Mouse (Mus musculus) testis, adult 2 months (tissue): Measurements from ENCODE around the gene Mdga1.

ENCODE experiments used
- CTCF ChIP-seq: fragments of 200-500 bp; IDR thresholded peaks from 2 replicates; pipeline ENCODE4 v1.5.1; 2012; ENCODE audit warnings: low read depth, mild to moderate bottlenecking, inconsistent platforms, low read length, moderate library complexity; ENCODE audit not compliant: control insufficient read depth, insufficient read depth, insufficient replicate concordance
- POLR2A ChIP-seq: fragments of 200-500 bp; IDR thresholded peaks from 2 replicates; pipeline ENCODE4 v1.6.1; 2012; ENCODE audit warnings: low read depth, mild to moderate bottlenecking, inconsistent platforms, low read length, moderate library complexity; ENCODE audit not compliant: control insufficient read depth

DNA sequence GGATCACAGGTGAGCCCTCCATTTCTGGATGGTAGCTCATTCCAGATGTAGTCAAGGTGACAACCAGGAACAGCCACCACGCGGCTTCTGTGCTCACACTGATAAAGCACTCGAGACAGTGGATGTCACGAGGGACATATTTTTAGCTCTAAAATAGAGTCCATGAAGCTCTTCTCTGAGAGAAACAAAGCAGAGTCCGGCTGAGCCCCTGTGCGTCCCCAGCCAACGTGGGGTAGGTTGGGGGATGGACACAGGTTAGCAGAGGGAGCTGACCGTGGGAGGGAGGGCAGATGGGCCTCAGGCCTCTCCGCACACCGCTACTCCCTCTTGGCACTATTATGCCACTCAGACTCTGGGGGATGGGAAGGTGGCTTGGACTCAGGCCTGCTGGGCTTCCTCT lies 181.3 kb downstream of the Mdga1 start:
- TF ChIP-seq CTCF (no peak), POLR2A (no peak)
